Mouse (Mus musculus) bone marrow macrophage, adult 2 months (primary cell): ENCODE results near the gene Mapk6. TPM values are rescaled to one million over a fixed set of nuclear protein-coding genes. Genes with fewer than 3 reads are reported as not detected.
"Not testable (repeated sequence)": the region's sequence is repeated elsewhere in the genome, so short reads cannot be mapped to it uniquely, and the experiment has no call there.

Source experiments
- H3K27ac ChIP-seq: 2 replicates; pipeline ENCODE4 v1.5.1; 2012; ENCODE audit warnings: low read depth, low read length; ENCODE audit not compliant: insufficient read depth
- H3K4me1 ChIP-seq: 2 replicates; pipeline ENCODE4 v1.6.1; 2012; ENCODE audit warnings: low read length; ENCODE audit not compliant: control insufficient read depth, insufficient read depth
- H3K4me3 ChIP-seq: 2 replicates; pipeline ENCODE4 v1.5.1; 2012; ENCODE audit warnings: mild to moderate bottlenecking, low read length, moderate library complexity; ENCODE audit not compliant: insufficient read depth
- CTCF ChIP-seq: IDR thresholded peaks from 2 replicates; pipeline ENCODE4 v1.5.1; 2012; ENCODE audit warnings: low read depth, mild to moderate bottlenecking, low read length, moderate library complexity
- POLR2A ChIP-seq: IDR thresholded peaks from 2 replicates; pipeline ENCODE4 v1.6.1; 2012; ENCODE audit warnings: mild to moderate bottlenecking, low read depth, low read length, borderline replicate concordance
- polyA plus RNA-seq: library from polyadenylated mRNA; stranded (reverse); fragments of >200 nt; gene quantifications from 2 replicates; pipeline ENCODE4 v1.2.4, GENCODE M21; 2012; ENCODE audit not compliant: missing spikeins, insufficient read depth, insufficient read length

Mapk6 gene
- polyA plus RNA-seq, 1 experiment: 39.7 TPM

GRCm38 (mm10) chr9:75384337-75384962 is 25.4 kb downstream of the Mapk6 start:
- Histone ChIP-seq H3K4me3 (no peak overlapping the region), H3K27ac (no peak overlapping the region), H3K4me1 (peaks cover 2% of the 10 kb centered on the region; the same call in 1 of the 2 replicates)
- TF ChIP-seq POLR2A (no peak), CTCF (no peak)

GRCm38 (mm10) chr9:75383785-75384184 is 26.0 kb downstream of the Mapk6 start:
- H3K4me1 ChIP-seq: peaks cover 4% of the 10 kb centered on the region; the same call in 1 of the 2 replicates
- no peak overlapping the region for H3K4me3 ChIP-seq
- TF ChIP-seq CTCF (peak; percentile 56), POLR2A (no peak)
- no peak overlapping the region for H3K27ac ChIP-seq

DNA sequence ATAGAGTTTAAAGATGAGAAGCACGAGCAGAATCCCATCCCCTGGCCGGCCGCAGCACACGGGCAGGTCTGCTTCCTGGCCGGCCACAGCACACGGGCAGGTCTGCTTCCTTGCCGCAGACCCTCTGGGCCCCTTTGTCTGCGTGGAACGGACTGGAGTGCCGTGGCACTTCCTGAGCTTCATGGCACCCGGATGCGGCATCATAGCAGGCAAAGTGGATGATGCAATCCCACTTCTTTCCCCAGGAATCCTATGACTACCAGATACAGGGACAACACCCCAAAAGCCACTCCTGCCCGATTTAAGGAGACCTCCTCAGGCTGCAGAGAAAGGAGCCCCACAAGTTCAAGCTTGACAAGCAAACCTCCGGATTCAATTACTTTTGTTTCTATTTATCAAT is 27.0 kb downstream of the Mapk6 start:
- Histone ChIP-seq H3K27ac (no peak overlapping the region), H3K4me3 (no peak overlapping the region), H3K4me1 (peaks cover 4% of the 10 kb centered on the region; the same call in 1 of the 2 replicates)
- no peak for TF ChIP-seq CTCF
- TF ChIP-seq POLR2A: no peak

- TF ChIP-seq POLR2A (no peak), CTCF (no peak)
- Histone ChIP-seq H3K4me3 (no peak overlapping the region), H3K27ac (no peak overlapping the region), H3K4me1 (0 out of 2 replicates have a peak, but pooled peaks cover 2% of the 10 kb centered on the region)
Measured at GRCm38 (mm10) chr9:75378774-75379173, 31.0 kb downstream of the Mapk6 start.

DNA sequence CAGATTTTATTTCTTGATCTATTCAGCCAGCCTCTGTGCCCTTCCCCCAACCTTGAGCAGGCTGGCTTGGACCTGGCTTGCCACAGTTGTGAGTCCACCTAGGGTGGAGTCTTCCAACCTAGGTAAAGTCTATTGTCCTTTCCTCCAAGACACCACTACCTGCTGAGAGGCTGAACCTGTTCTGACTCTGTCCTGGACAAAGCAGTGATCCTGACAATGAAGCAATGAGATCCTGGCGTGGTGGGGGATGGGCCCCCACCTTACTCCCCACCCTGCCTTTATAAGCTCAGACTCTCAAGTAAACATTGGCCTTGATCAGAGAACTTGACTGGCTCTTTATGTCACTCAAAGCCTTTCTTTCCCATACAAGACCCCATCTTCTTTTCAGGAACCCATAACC is 33.4 kb downstream of the Mapk6 start:
- TF ChIP-seq CTCF: no peak
- TF ChIP-seq POLR2A: no peak
- Histone ChIP-seq H3K4me3 (no peak overlapping the region), H3K4me1 (peaks cover 6% of the 10 kb centered on the region; the same call in 1 of the 2 replicates), H3K27ac (no peak overlapping the region)

GRCm38 (mm10) chr9:75375606-75376005 is 34.2 kb downstream of the Mapk6 start:
- peaks cover 6% of the 10 kb centered on the region; the same call in 1 of the 2 replicates for H3K4me1 ChIP-seq

DNA sequence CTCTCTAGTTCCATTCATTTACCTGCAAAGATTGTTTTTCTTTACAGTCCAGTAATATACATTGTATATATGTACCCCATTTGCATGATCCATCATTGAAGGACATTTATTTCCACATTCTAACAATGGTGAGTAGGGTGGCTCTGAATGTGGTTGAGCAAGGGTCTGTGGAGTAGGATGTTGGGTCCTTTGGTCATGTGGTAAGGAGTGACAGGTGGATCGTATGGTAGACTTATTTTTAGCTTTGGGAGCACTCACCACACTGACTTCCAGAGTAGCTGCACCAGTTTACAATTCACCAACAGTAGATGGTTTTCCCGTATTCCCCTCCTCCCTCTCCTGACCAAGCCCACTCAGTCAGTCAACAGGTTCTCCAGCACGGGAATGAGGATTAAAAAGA is 41.0 kb downstream of the Mapk6 start:
- TF ChIP-seq CTCF (no peak), POLR2A (no peak)
- H3K27ac ChIP-seq: peak overlapping the region; percentile 97

More at GRCm38 (mm10) chr9:75375606-75376005, 34.2 kb downstream of the Mapk6 start:
- no peak overlapping the region for H3K27ac ChIP-seq
- no peak overlapping the region for H3K4me3 ChIP-seq
- TF ChIP-seq POLR2A: no peak

DNA sequence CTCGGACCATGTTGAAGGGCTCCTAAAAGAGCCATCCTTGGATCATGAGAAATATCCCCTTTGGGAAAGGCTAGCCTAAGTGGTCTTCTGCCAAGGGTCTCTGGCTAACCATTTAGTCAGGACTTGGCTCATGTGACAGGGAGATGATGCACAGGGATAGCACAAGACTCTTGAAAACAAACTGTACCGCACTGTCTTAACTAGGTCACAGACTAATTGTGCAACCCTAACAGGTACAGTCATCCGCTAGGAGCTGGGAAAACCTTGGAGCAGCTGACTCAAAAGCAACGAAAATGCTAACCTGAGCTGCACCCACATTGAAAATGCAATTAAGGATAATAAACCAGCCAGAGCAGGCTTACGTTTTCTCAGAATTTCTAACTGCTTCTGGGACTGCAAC is 43.6 kb downstream of the Mapk6 start:
- Histone ChIP-seq H3K4me3 (no peak overlapping the region), H3K27ac (no peak overlapping the region), H3K4me1 (peaks cover 40% of the 10 kb centered on the region)
- TF ChIP-seq CTCF (no peak), POLR2A (no peak)

More for the DNA sequence above, 41.0 kb downstream of the Mapk6 start:
- H3K4me3 ChIP-seq: no peak overlapping the region
- H3K4me1 ChIP-seq: peaks cover 27% of the 10 kb centered on the region

- H3K27ac ChIP-seq: no peak overlapping the region
- H3K4me1 ChIP-seq: peaks cover 40% of the 10 kb centered on the region
Measured at GRCm38 (mm10) chr9:75365195-75365594, 44.6 kb downstream of the Mapk6 start.

GRCm38 (mm10) chr9:75363702-75364101 is 46.1 kb downstream of the Mapk6 start:
- H3K4me3 ChIP-seq, H3K27ac ChIP-seq: not testable (repeated sequence)
- peaks cover 33% of the 10 kb centered on the region for H3K4me1 ChIP-seq

More at GRCm38 (mm10) chr9:75365195-75365594, 44.6 kb downstream of the Mapk6 start:
- TF ChIP-seq POLR2A: no peak
- TF ChIP-seq CTCF: no peak
- no peak overlapping the region for H3K4me3 ChIP-seq

DNA sequence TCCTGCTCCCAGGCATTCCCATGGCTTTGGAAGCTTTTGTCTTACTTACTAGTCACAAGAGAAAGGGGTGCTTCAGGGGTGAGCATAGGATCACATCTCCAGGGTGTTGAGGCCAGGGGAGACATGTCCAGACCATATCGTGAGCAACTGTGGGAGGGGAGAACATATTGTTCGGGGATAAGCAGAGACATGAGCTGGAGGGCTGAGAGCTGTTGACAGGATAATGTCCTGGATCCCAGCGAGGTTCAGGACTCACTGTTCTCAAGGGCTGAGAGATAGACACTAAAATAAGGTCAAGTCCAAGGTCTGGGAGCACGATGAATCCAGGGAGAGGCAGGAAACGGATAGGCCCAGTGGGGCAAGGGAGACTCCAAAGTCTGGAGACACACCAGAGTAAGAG is 46.8 kb downstream of the Mapk6 start:
- Histone ChIP-seq H3K4me1 (peaks cover 29% of the 10 kb centered on the region), H3K27ac (no peak overlapping the region), H3K4me3 (no peak overlapping the region)
- TF ChIP-seq CTCF: no peak
